Mouse (Mus musculus) monocyte, adult 5-6 weeks (primary cell): Measurements from ENCODE around the gene Dpf1. TPM values are rescaled to one million over a fixed set of nuclear protein-coding genes. Genes with fewer than 3 reads are reported as not detected.

Experiments
- ATAC-seq: fragments of 153-309, 156-312 bp; replicated peaks from 2 replicates; pipeline ENCODE4 v1.8.0; 2017; ENCODE audit warnings: mild to moderate bottlenecking; ENCODE audit not compliant: low TSS enrichment, insufficient number of reproducible peaks, severe bottlenecking, poor library complexity, low FRiP score
- total RNA-seq: library from RNA; stranded (forward); fragments of 200-1000, 200-491, 200-594 nt; gene quantifications from 3 replicates; pipeline ENCODE4 v1.2.3, GENCODE M21; 2017

The Dpf1 gene
- total RNA-seq, 1 experiment from 2014 or later: not detected

- ATAC-seq: no peak
Observed at GRCm38 (mm10) chr7:29284523-29284922, 19.2 kb upstream of the Dpf1 start.

- no peak for ATAC-seq
Observed at GRCm38 (mm10) chr7:29287481-29287880, 16.3 kb upstream of the Dpf1 start.

- ATAC-seq: no peak
Observed at GRCm38 (mm10) chr7:29288079-29288478, 15.7 kb upstream of the Dpf1 start.

- ATAC-seq: 0 out of 2 replicates have a peak, but pooled peaks have one; percentile 34
Observed at GRCm38 (mm10) chr7:29288942-29289638, 14.7 kb upstream of the Dpf1 start, which contains the start of gene Ppp1r14a. Gene Ppp1r14a (plus strand): TSS chr7:29289308.

GRCm38 (mm10) chr7:29289856-29290255 is 13.9 kb upstream of the Dpf1 start:
- no peak for ATAC-seq

GRCm38 (mm10) chr7:29290691-29291485 is 12.9 kb upstream of the Dpf1 start:
- ATAC-seq: no peak

GRCm38 (mm10) chr7:29291616-29292457 is 11.9 kb upstream of the Dpf1 start:
- ATAC-seq: no peak

GRCm38 (mm10) chr7:29292458-29293098 is 11.2 kb upstream of the Dpf1 start:
- no peak for ATAC-seq

GRCm38 (mm10) chr7:29293131-29294065 is 10.4 kb upstream of the Dpf1 start:
- ATAC-seq: no peak

GRCm38 (mm10) chr7:29294111-29294761 is 9.5 kb upstream of the Dpf1 start:
- ATAC-seq: 0 out of 2 replicates have a peak, but pooled peaks have one; percentile 15

- no peak for ATAC-seq
Observed at GRCm38 (mm10) chr7:29295861-29296647, 7.7 kb upstream of the Dpf1 start.

- ATAC-seq: peak; percentile 74; the same call in 1 of the 2 replicates
Observed at GRCm38 (mm10) chr7:29296998-29297397, 6.8 kb upstream of the Dpf1 start.

- no peak for ATAC-seq
Observed at GRCm38 (mm10) chr7:29301127-29301566, 2.6 kb upstream of the Dpf1 start.

GRCm38 (mm10) chr7:29302641-29303040 is 1.1 kb upstream of the Dpf1 start:
- ATAC-seq: no peak

- ATAC-seq: no peak
Observed at GRCm38 (mm10) chr7:29304463-29305262, 912 bp downstream of the Dpf1 start.
